Mouse (Mus musculus): ENCODE measurements around the gene Kifc3. TPM values are rescaled to one million over a fixed set of nuclear protein-coding genes. Genes with fewer than 3 reads are reported as not detected.

Kifc3 gene
- polyA plus RNA-seq, 1 experiment = 64.7 TPM

DNA sequence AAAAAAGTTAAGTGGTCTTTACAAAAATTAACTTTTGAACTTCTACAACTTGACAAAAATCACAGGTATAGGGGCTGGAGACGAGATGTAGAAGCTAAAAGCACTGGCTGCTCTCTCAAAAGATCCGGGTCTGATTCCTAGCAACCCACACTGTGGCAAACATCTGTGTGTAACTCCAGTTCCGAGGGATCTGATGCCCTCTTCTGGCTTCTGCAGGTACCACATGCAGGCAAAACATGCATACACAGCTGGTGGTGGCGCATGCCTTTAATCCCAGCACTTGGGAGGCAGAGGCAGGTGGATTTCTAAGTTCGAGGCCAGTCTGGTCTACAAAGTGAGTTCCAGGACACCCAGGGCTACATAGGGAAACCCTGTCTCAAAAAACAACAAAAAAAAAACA is 79.2 kb downstream of the Kifc3 start:
- no peaks in the 10 kb centered on the region for H3K4me1 ChIP-seq (ENCODE audit: control insufficient read depth, insufficient read depth, insufficient read length, low read length)
- no peaks in the 10 kb centered on the region for H3K27me3 ChIP-seq (ENCODE audit: control insufficient read depth, insufficient read depth, low read length)
- H3K4me3 ChIP-seq (ENCODE audit: low read depth, low read length) = no peak overlapping the region
- peaks cover 9% of the 10 kb centered on the region for H3K36me3 ChIP-seq (ENCODE audit: control insufficient read depth, insufficient read depth, low read length)
- TF ChIP-seq CTCF (IDR thresholded peaks at IDR 0.05; ENCODE audit: extremely low read depth, insufficient read length, insufficient replicate concordance, low read depth, low read length) = peak; percentile 17; the same call in 1 of the 2 replicates
- no peak for TF ChIP-seq POLR2A (IDR thresholded peaks at IDR 0.05; ENCODE audit: low read depth, low read length)
- whole genome bisulfite sequencing = 96% methylated on average over 5 of the region's 5 CpGs
- H3K27ac ChIP-seq (ENCODE audit: insufficient read depth, low read depth, low read length) = no peak overlapping the region

DNA sequence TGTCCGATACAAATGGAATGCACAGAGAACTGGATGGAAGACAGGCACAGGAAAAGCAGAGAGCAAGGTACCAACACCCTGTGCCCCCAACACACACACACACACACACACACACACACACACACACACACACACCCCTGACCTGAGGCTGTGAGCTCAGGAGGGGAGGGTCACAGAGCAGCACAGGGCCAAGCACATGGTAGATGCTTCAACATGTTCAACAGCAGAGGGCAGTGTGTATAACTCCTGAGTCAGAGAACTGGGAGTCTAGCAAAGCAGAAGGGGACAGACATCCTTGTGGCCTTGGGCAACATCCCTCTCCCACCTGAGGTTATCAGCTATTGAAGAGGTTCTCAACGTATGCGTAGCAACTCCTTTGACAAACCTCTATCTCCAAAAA is 88.9 kb downstream of the Kifc3 start:
- H3K27ac ChIP-seq (ENCODE audit: insufficient read depth, low read depth, low read length) = no peak overlapping the region
- H3K4me3 ChIP-seq (ENCODE audit: low read depth, low read length) = no peak overlapping the region
- WGBS = 76% methylated on average over 3 of the region's 3 CpGs
- H3K4me1 ChIP-seq (ENCODE audit: control insufficient read depth, insufficient read depth, insufficient read length, low read length) = no peaks in the 10 kb centered on the region
- 0 out of 2 replicates have a peak, but pooled peaks cover 2% of the 10 kb centered on the region for H3K36me3 ChIP-seq (ENCODE audit: control insufficient read depth, insufficient read depth, low read length)
- H3K27me3 ChIP-seq (ENCODE audit: control insufficient read depth, insufficient read depth, low read length) = no peaks in the 10 kb centered on the region
- peak; percentile 25; the same call in 1 of the 2 replicates for TF ChIP-seq CTCF (IDR thresholded peaks at IDR 0.05; ENCODE audit: extremely low read depth, insufficient read length, insufficient replicate concordance, low read depth, low read length)
- no peak for TF ChIP-seq POLR2A (IDR thresholded peaks at IDR 0.05; ENCODE audit: low read depth, low read length)

DNA sequence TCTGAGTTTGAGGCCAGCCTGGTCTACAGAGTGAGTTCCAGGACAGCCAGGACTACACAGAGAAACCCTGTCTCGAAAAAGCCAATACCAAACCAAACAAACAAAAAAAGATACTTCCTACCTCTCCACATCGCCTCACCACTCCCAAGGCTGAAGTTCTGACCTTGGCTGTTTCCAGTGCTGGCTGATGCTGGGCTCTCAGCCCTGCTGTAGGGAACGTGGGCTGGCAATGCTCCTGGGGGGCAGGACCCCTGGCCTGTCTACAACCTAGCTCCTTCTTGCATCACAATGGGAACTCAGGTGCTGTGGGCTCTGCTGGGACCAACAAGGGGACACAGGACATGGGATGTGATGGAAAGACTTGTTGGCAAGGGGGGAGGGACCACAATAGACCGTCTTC is 89.5 kb downstream of the Kifc3 start:
- Histone ChIP-seq H3K4me1 (ENCODE audit: control insufficient read depth, insufficient read depth, insufficient read length, low read length) (no peaks in the 10 kb centered on the region), H3K36me3 (ENCODE audit: control insufficient read depth, insufficient read depth, low read length) (0 out of 2 replicates have a peak, but pooled peaks cover 2% of the 10 kb centered on the region), H3K27me3 (ENCODE audit: control insufficient read depth, insufficient read depth, low read length) (no peaks in the 10 kb centered on the region), H3K27ac (ENCODE audit: insufficient read depth, low read depth, low read length) (no peak overlapping the region), H3K4me3 (ENCODE audit: low read depth, low read length) (no peak overlapping the region)
- WGBS = 80% methylated on average over 4 of the region's 4 CpGs
- no peak for TF ChIP-seq POLR2A (IDR thresholded peaks at IDR 0.05; ENCODE audit: low read depth, low read length)
- no peak for TF ChIP-seq CTCF (IDR thresholded peaks at IDR 0.05; ENCODE audit: extremely low read depth, insufficient read length, insufficient replicate concordance, low read depth, low read length)

DNA sequence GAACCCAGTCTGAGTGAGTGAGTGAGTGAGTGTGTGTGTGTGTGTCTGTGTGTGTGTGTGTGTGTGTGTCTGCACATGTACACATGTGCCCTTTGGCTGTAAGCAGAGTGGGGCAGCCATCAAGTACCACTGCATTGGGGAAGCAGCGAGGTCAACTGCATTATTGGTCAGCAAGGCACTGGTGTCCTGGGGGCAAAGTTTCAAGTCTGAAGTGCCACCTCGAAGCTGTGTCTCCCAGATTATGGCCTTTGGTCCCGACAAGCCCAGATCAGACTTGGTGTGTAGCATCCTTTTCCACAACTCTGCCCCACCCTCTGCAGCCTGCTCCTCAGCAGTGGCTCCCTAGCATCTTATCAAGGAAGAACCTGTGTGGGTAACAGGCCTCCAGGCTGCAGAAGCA is 90.0 kb downstream of the Kifc3 start:
- Histone ChIP-seq H3K36me3 (ENCODE audit: control insufficient read depth, insufficient read depth, low read length) (0 out of 2 replicates have a peak, but pooled peaks cover 2% of the 10 kb centered on the region), H3K27ac (ENCODE audit: insufficient read depth, low read depth, low read length) (no peak overlapping the region), H3K4me1 (ENCODE audit: control insufficient read depth, insufficient read depth, insufficient read length, low read length) (no peaks in the 10 kb centered on the region), H3K27me3 (ENCODE audit: control insufficient read depth, insufficient read depth, low read length) (no peaks in the 10 kb centered on the region), H3K4me3 (ENCODE audit: low read depth, low read length) (no peak overlapping the region)
- 53% methylated on average over 3 of the region's 3 CpGs for WGBS
- TF ChIP-seq POLR2A (IDR thresholded peaks at IDR 0.05; ENCODE audit: low read depth, low read length) = no peak
- TF ChIP-seq CTCF (IDR thresholded peaks at IDR 0.05; ENCODE audit: extremely low read depth, insufficient read length, insufficient replicate concordance, low read depth, low read length) = no peak

DNA sequence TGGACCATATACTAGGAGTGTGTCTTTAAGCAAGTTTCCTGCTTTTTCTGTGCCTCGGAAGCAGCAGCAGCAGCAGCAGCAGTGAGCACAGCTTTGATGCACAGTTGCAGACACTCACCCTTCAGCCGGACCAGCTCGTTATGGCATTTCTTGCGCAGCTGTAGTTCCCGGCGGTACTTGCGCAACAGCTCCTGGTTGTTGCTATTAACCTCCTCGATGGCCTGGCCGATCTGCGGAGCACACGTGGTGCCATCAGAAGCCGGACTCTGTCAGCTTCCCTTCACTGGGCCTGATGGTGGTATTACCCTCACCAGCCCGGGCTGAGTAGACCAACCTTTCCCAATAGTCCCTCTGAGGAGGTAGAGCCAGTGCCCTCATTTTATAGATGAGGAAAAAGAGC is 95.3 kb downstream of the Kifc3 start:
- TF ChIP-seq POLR2A (IDR thresholded peaks at IDR 0.05; ENCODE audit: low read depth, low read length) (no peak), CTCF (IDR thresholded peaks at IDR 0.05; ENCODE audit: extremely low read depth, insufficient read length, insufficient replicate concordance, low read depth, low read length) (no peak)
- no peaks in the 10 kb centered on the region for H3K4me1 ChIP-seq (ENCODE audit: control insufficient read depth, insufficient read depth, insufficient read length, low read length)
- H3K27ac ChIP-seq (ENCODE audit: insufficient read depth, low read depth, low read length) = no peak overlapping the region
- H3K27me3 ChIP-seq (ENCODE audit: control insufficient read depth, insufficient read depth, low read length) = no peaks in the 10 kb centered on the region
- H3K36me3 ChIP-seq (ENCODE audit: control insufficient read depth, insufficient read depth, low read length) = peaks cover 23% of the 10 kb centered on the region; the same call in 1 of the 2 replicates
- H3K4me3 ChIP-seq (ENCODE audit: low read depth, low read length) = no peak overlapping the region
- 81% methylated on average over 13 of the region's 13 CpGs for WGBS

DNA sequence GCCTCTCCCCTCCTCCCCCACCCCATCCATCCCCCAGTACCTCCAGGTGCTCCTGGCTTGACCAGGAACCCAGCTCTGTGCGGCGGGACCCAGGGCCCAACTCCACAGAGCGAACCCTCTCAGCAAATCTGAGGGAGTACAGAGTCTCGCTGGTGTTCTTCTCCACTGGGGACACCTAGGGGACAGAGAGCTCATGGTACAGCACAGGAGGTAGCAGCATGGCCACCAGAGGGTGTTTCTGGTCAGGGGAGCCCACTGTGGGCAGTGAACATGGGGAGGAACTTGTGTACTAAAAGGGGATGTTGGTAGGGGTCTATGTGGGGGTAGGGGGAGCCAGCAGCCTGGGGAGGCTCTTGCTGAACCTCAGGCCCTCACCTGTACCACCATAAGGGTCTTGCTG is 100.6 kb downstream of the Kifc3 start:
- 80% methylated on average over 4 of the region's 4 CpGs for WGBS
- no peak for TF ChIP-seq CTCF (IDR thresholded peaks at IDR 0.05; ENCODE audit: extremely low read depth, insufficient read length, insufficient replicate concordance, low read depth, low read length)
- TF ChIP-seq POLR2A (IDR thresholded peaks at IDR 0.05; ENCODE audit: low read depth, low read length) = no peak
- no peaks in the 10 kb centered on the region for H3K27me3 ChIP-seq (ENCODE audit: control insufficient read depth, insufficient read depth, low read length)
- no peak overlapping the region for H3K4me3 ChIP-seq (ENCODE audit: low read depth, low read length)
- H3K27ac ChIP-seq (ENCODE audit: insufficient read depth, low read depth, low read length) = no peak overlapping the region
- no peaks in the 10 kb centered on the region for H3K4me1 ChIP-seq (ENCODE audit: control insufficient read depth, insufficient read depth, insufficient read length, low read length)
- H3K36me3 ChIP-seq (ENCODE audit: control insufficient read depth, insufficient read depth, low read length) = peaks cover 37% of the 10 kb centered on the region

DNA sequence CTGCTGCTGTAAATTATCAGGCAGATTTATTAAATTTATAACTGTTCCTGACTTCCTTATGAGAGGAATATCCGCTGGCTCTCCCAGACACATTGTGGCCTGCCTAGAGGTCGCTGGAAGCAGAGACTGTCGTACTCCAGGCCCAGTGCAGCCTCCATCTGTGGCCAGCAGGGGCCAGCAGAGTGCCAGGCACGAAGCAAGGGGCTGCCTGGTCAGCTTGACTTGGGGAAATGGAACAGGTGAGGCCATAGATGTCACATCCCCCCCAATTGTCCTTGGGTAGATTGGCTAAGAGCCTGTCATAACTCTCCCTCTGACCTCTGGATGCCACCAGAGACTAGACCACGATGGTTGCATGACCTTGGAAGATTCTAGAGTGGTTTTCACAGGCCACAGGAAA is 103.6 kb downstream of the Kifc3 start:
- Histone ChIP-seq H3K27me3 (ENCODE audit: control insufficient read depth, insufficient read depth, low read length) (no peaks in the 10 kb centered on the region), H3K36me3 (ENCODE audit: control insufficient read depth, insufficient read depth, low read length) (peaks cover 27% of the 10 kb centered on the region), H3K4me3 (ENCODE audit: low read depth, low read length) (no peak overlapping the region), H3K4me1 (ENCODE audit: control insufficient read depth, insufficient read depth, insufficient read length, low read length) (no peaks in the 10 kb centered on the region), H3K27ac (ENCODE audit: insufficient read depth, low read depth, low read length) (no peak overlapping the region)
- 17% methylated on average over 5 of the region's 5 CpGs for WGBS
- TF ChIP-seq POLR2A (IDR thresholded peaks at IDR 0.05; ENCODE audit: low read depth, low read length) (no peak), CTCF (IDR thresholded peaks at IDR 0.05; ENCODE audit: extremely low read depth, insufficient read length, insufficient replicate concordance, low read depth, low read length) (peak; percentile 88)

Data from small intestine, adult 2 months (tissue).